Mouse (Mus musculus): Measurements from ENCODE around the gene Sapcd1.

DNA sequence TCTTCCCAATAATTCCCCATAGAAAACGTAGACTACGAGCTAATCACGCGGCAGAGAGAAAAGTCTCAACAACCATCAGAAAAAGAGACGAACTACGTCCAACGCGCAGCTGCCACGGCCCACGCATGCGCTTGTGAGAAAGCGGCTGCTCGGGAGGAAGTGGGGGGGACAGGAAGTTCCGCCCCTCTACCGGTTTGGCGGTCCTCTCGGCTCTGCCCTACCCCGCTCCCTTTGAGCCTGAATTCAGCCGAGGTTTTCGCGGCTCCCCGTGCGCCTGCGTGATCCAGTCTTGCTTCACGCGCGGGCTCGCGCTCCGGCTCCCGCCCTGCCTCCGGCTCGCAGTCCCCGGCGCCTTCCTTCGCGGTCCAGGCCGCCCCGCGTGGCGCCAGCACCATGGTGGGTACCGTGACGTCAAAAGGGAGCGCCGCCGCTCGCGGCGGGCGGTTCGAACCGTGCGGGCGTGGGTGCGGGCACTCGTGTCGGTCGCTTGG is 46.1 kb downstream of the Sapcd1 start, which contains the start of gene Lsm2:
- TF ChIP-seq CTCF (conservative IDR thresholded peaks at IDR 0.05; ENCODE audit: insufficient read depth, insufficient read length, low read depth, low read length) (no peak), POLR2A (IDR thresholded peaks at IDR 0.05; ENCODE audit: low read depth, low read length) (peak; percentile 86)

All from kidney, adult 2 months (tissue).